Mouse (Mus musculus) midbrain, embryonic 16.5 days (tissue): ENCODE measurements around the gene Acot12. TPM values are rescaled to one million over a fixed set of nuclear protein-coding genes. Genes with fewer than 3 reads are reported as not detected.

Experiments used
- ATAC-seq: fragments of 200-750 bp; cut with Nextera tagmentation; 2 replicates; pipeline ENCODE4 v1.8.0; 2017; ENCODE audit warnings: moderate TSS enrichment
- H3K27ac ChIP-seq: fragments of 300-500 bp; sonication (generic); 2 replicates; pipeline ENCODE4 v1.5.1; 2014; ENCODE audit warnings: mild to moderate bottlenecking, low read length, mixed read lengths
- H3K27me3 ChIP-seq: fragments of 300-500 bp; sonication (generic); 2 replicates; pipeline ENCODE4 v1.6.1; 2014; ENCODE audit warnings: low read depth, low read length, mixed read lengths; ENCODE audit not compliant: control insufficient read depth, insufficient read depth
- H3K36me3 ChIP-seq: fragments of 300-500 bp; sonication (generic); 2 replicates; pipeline ENCODE4 v1.6.1; 2014; ENCODE audit warnings: mild to moderate bottlenecking, low read length, moderate library complexity, mixed read lengths; ENCODE audit not compliant: control insufficient read depth, insufficient read depth
- H3K4me1 ChIP-seq: fragments of 300-500 bp; sonication (generic); 2 replicates; pipeline ENCODE4 v1.6.1; 2014; ENCODE audit warnings: mild to moderate bottlenecking, low read length, mixed read lengths; ENCODE audit not compliant: control insufficient read depth, insufficient read depth
- H3K4me2 ChIP-seq: fragments of 300-500 bp; sonication (generic); 2 replicates; pipeline ENCODE4 v1.6.1; 2014; ENCODE audit warnings: mild to moderate bottlenecking, low read length, mixed read lengths
- H3K4me3 ChIP-seq: fragments of 300-500 bp; sonication (generic); 2 replicates; pipeline ENCODE4 v1.5.1; 2014; ENCODE audit warnings: low read depth, mild to moderate bottlenecking, low read length, moderate library complexity, mixed read lengths
- H3K9ac ChIP-seq: fragments of 300-500 bp; sonication (generic); 2 replicates; pipeline ENCODE4 v1.6.1; 2014; ENCODE audit warnings: low read depth, low read length, mixed read lengths
- H3K9me3 ChIP-seq: fragments of 300-500 bp; sonication (generic); replicated peaks from 2 replicates; pipeline ENCODE4 v1.6.1; 2014; ENCODE audit warnings: mild to moderate bottlenecking, low read length, mixed read lengths; ENCODE audit not compliant: control insufficient read depth, poor library complexity, severe bottlenecking
- WGBS: fragments of 180-500 bp; shearing (Covaris S2); extraction: QIAGEN DNeasy Blood & Tissue Kit; methylation state at CpG from one replicate; pipeline ENCODE4 v1.1.7; 2014; 5-methylcytosine and 5-hydroxymethylcytosine counted together
- polyA plus RNA-seq: library from polyadenylated mRNA; unstranded; fragments of >200 nt; fragmentation: Nextera tagmentation; extraction: Ambion mirVana; gene quantifications from 2 replicates; pipeline ENCODE4 v1.2.1, GENCODE M21; 2015

The Acot12 gene
- polyA plus RNA-seq, 1 experiment from 2014 or later, result 0.10 TPM

GRCm38 (mm10) chr13:91801726-91802125, 60.4 kb downstream of the Acot12 start:
- Histone ChIP-seq H3K4me3 (no peak overlapping the region), H3K27me3 (no peaks in the 10 kb centered on the region), H3K4me2 (no peak overlapping the region), H3K9me3 (no peaks in the 10 kb centered on the region), H3K36me3 (peaks cover 36% of the 10 kb centered on the region), H3K27ac (no peak overlapping the region), H3K4me1 (peaks cover 5% of the 10 kb centered on the region), H3K9ac (no peak overlapping the region)
- 93% methylated on average over 5 of the region's 5 CpGs for WGBS
- ATAC-seq, result no peak

- peak within 1 kb of the TSS; percentile 56 for H3K4me2 ChIP-seq
- under 1% methylated on average over 48 of the region's 50 CpGs for WGBS
- H3K4me1 ChIP-seq, result peaks cover 10% of the 10 kb centered on the region
- ATAC-seq, result peak; percentile 100
- H3K9me3 ChIP-seq, result no peaks in the 10 kb centered on the region
- H3K4me3 ChIP-seq, result peak within 1 kb of the TSS; percentile 72
- peak within 1 kb of the TSS; percentile 95 for H3K27ac ChIP-seq
- peaks cover 12% of the 10 kb centered on the region; the same call in 1 of the 2 replicates for H3K36me3 ChIP-seq
- peak within 1 kb of the TSS; percentile 95 for H3K9ac ChIP-seq
- no peaks in the 10 kb centered on the region for H3K27me3 ChIP-seq
Measured at GRCm38 (mm10) chr13:91807155-91807839, 66.0 kb downstream of the Acot12 start, which contains the start of gene Zcchc9. Zcchc9 (minus strand) TSS chr13:91807705.

- WGBS, result 34% methylated on average over 20 of the region's 20 CpGs
- peaks cover 10% of the 10 kb centered on the region for H3K4me1 ChIP-seq
- ATAC-seq, result no peak
Measured at GRCm38 (mm10) chr13:91807874-91808575, 66.7 kb downstream of the Acot12 start.

GRCm38 (mm10) chr13:91809476-91809875, 68.2 kb downstream of the Acot12 start:
- Histone ChIP-seq H3K4me1 (peaks cover 10% of the 10 kb centered on the region), H3K27me3 (no peaks in the 10 kb centered on the region), H3K27ac (no peak overlapping the region), H3K4me3 (no peak overlapping the region), H3K9ac (no peak overlapping the region), H3K4me2 (no peak overlapping the region), H3K36me3 (peaks cover 8% of the 10 kb centered on the region; the same call in 1 of the 2 replicates), H3K9me3 (no peaks in the 10 kb centered on the region)
- no peak for ATAC-seq
- WGBS, result 46% methylated on average over 2 of the region's 2 CpGs

More at GRCm38 (mm10) chr13:91807874-91808575, 66.7 kb downstream of the Acot12 start:
- no peaks in the 10 kb centered on the region for H3K9me3 ChIP-seq
- H3K27ac ChIP-seq, result peak overlapping the region; percentile 95
- peaks cover 12% of the 10 kb centered on the region; the same call in 1 of the 2 replicates for H3K36me3 ChIP-seq
- H3K27me3 ChIP-seq, result no peaks in the 10 kb centered on the region
- H3K4me3 ChIP-seq, result peak overlapping the region; percentile 72
- peak overlapping the region; percentile 56 for H3K4me2 ChIP-seq
- H3K9ac ChIP-seq, result peak overlapping the region; percentile 95

GRCm38 (mm10) chr13:91814670-91815069, 73.4 kb downstream of the Acot12 start:
- no peak overlapping the region for H3K4me3 ChIP-seq
- H3K27ac ChIP-seq, result no peak overlapping the region
- no peak overlapping the region for H3K4me2 ChIP-seq
- H3K36me3 ChIP-seq, result no peaks in the 10 kb centered on the region
- no peak for ATAC-seq
- no peaks in the 10 kb centered on the region for H3K9me3 ChIP-seq
- H3K9ac ChIP-seq, result no peak overlapping the region
- H3K4me1 ChIP-seq, result no peaks in the 10 kb centered on the region
- no peaks in the 10 kb centered on the region for H3K27me3 ChIP-seq
- 91% methylated on average over 5 of the region's 5 CpGs for WGBS

GRCm38 (mm10) chr13:91823735-91824134, 82.4 kb downstream of the Acot12 start:
- no peaks in the 10 kb centered on the region for H3K4me1 ChIP-seq
- H3K9me3 ChIP-seq, result no peaks in the 10 kb centered on the region
- no peak for ATAC-seq
- H3K27ac ChIP-seq, result no peak overlapping the region
- no peak overlapping the region for H3K4me2 ChIP-seq
- 85% methylated on average over 6 of the region's 6 CpGs for WGBS
- no peaks in the 10 kb centered on the region for H3K36me3 ChIP-seq
- no peak overlapping the region for H3K9ac ChIP-seq
- no peak overlapping the region for H3K4me3 ChIP-seq
- H3K27me3 ChIP-seq, result no peaks in the 10 kb centered on the region

- Histone ChIP-seq H3K36me3 (no peaks in the 10 kb centered on the region), H3K9me3 (no peaks in the 10 kb centered on the region), H3K27ac (no peak overlapping the region), H3K27me3 (no peaks in the 10 kb centered on the region), H3K4me1 (no peaks in the 10 kb centered on the region), H3K4me2 (no peak overlapping the region), H3K9ac (no peak overlapping the region), H3K4me3 (no peak overlapping the region)
- 82% methylated on average over 4 of the region's 4 CpGs for WGBS
- no peak for ATAC-seq
Measured at GRCm38 (mm10) chr13:91824845-91825550, 83.7 kb downstream of the Acot12 start.

- Histone ChIP-seq H3K36me3 (no peaks in the 10 kb centered on the region), H3K9me3 (no peaks in the 10 kb centered on the region), H3K4me3 (no peak overlapping the region), H3K4me2 (no peak overlapping the region), H3K4me1 (no peaks in the 10 kb centered on the region), H3K27ac (no peak overlapping the region), H3K9ac (no peak overlapping the region), H3K27me3 (no peaks in the 10 kb centered on the region)
- WGBS, result 84% methylated on average over 2 of the region's 2 CpGs
- no peak for ATAC-seq
Measured at GRCm38 (mm10) chr13:91826066-91826465, 84.8 kb downstream of the Acot12 start.
